Mouse (Mus musculus): ENCODE measurements around the gene Utrn.

DNA sequence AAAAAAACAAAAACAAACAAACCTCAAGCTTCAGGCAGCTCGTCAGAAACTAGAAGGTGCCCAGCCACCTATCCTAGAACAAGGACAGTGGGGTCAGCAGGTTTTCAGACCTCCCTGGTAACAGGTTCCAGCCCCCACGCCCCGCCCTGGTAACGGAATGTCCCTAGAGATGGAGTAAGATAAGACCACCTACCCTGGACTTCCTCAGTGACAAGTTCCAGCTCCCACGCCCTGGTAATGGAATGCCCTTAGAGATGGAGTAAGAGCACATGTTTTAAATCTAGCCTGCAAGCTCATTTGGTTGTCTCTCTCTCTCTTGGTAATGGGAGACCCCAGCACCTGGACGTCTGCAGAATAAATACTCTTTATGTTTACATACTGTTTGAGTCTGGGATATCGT is 46.7 kb upstream of the Utrn start:
- TF ChIP-seq CTCF (IDR thresholded peaks at IDR 0.05; ENCODE audit: control insufficient read depth, insufficient read depth, low read length) (no peak), POLR2A (IDR thresholded peaks at IDR 0.05; ENCODE audit: borderline replicate concordance, control insufficient read depth, low read depth, low read length) (no peak)
